Mouse (Mus musculus): ENCODE measurements around the gene Cnih2.
A peak's percentile ranks its signal among the peaks of the same experiment; 100 is the strongest.

Cnih2 gene

DNA sequence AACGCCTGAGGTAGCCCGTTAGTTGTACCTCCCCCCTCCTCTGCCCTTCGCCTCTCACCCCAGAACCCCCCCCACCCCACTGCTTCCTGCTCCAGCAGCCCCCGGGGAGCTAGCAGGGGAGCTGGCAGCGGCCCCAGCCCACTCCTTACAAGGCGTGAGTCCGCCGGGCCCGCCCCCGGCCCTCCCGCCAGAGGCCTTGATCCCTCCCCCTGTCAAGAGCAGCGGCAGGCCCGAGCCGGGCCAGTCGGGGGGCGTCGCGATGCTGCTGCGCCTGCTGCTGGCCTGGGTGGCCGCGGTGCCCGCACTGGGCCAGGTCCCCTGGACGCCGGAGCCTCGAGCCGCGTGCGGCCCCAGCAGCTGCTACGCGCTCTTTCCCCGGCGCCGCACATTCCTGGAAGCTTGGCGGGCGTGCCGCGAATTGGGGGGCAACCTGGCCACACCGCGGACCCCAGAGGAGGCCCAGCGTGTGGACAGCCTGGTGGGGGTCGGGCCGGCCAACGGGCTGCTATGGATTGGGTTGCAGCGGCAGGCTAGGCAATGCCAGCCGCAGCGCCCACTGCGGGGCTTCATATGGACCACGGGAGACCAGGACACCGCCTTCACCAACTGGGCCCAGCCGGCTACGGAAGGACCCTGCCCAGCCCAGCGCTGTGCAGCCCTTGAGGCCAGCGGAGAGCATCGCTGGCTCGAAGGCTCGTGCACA lies 30.3 kb downstream of the Cnih2 start, which contains the start of gene Cd248:
Cd248 (plus strand) TSS at position 212 of the 703 bp plus-strand sequence.
- DNase-seq (ENCODE audit: low read depth), result peak; percentile 44

DNA sequence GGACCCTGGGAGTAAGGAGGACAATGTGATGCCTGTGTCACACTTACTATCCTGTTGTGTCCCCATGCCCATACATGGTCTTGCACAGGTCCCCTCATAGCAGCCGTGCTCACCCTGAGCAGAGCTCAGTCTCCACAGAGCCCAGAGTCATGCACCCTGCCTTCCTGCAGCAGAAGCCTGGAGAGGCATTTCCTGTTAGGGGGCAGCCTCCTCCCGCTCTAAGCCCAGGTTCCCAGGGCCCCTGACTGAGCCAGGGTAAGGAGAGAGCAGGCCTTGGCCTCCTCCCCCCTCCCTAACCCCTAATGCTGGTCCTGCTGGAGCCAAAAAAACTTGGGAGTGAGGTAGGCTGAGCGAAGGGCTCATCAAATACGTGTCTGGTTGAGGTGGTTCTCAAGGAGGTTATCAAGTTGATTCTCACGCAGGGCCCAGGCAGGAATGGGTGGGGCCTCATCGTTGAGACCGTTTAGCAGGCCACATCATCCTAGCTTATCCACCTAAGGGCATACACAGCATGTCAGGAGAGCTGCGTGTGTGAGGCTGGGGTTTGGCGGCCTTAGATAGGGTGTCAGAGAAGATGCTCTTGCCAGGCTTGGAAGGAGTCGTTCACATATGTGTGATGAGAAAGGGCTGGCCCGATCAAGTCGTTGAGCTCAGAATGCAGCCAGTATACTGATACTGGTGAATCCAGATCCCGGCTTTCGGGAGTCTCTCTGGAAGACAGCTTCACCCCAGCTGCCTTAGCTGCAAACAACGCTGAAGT lies 31.1 kb downstream of the Cnih2 start:
- DNase-seq (ENCODE audit: low read depth), result peak; percentile 39

- no peak for DNase-seq (ENCODE audit: low read depth)
Observed at GRCm38 (mm10) chr19:5065104-5065503, 33.2 kb downstream of the Cnih2 start.

DNA sequence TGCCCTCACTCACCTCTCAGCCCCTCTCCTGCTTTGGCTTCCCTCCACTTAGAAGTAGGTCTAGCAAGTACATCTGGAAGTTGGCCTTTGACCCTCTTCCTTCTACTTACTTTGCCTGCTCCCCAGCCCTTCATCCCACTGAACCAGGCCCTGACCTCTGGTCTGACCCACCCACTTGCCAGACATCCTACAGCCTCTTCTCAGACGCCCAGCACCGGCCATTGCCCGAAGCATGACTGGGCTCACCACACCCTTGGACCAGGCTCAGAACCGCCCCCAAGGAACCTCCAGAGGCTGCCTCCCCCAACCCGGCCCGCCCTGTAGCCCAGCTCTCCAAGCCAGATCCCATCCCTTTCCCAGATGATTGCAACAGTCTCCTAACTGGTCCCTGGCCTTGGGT lies 35.9 kb downstream of the Cnih2 start:
- no peak for DNase-seq (ENCODE audit: low read depth)

- DNase-seq (ENCODE audit: low read depth), result no peak
Observed at GRCm38 (mm10) chr19:5062041-5062440, 36.3 kb downstream of the Cnih2 start.

- DNase-seq (ENCODE audit: low read depth), result no peak
Observed at GRCm38 (mm10) chr19:5060365-5061330, 37.7 kb downstream of the Cnih2 start.

DNA sequence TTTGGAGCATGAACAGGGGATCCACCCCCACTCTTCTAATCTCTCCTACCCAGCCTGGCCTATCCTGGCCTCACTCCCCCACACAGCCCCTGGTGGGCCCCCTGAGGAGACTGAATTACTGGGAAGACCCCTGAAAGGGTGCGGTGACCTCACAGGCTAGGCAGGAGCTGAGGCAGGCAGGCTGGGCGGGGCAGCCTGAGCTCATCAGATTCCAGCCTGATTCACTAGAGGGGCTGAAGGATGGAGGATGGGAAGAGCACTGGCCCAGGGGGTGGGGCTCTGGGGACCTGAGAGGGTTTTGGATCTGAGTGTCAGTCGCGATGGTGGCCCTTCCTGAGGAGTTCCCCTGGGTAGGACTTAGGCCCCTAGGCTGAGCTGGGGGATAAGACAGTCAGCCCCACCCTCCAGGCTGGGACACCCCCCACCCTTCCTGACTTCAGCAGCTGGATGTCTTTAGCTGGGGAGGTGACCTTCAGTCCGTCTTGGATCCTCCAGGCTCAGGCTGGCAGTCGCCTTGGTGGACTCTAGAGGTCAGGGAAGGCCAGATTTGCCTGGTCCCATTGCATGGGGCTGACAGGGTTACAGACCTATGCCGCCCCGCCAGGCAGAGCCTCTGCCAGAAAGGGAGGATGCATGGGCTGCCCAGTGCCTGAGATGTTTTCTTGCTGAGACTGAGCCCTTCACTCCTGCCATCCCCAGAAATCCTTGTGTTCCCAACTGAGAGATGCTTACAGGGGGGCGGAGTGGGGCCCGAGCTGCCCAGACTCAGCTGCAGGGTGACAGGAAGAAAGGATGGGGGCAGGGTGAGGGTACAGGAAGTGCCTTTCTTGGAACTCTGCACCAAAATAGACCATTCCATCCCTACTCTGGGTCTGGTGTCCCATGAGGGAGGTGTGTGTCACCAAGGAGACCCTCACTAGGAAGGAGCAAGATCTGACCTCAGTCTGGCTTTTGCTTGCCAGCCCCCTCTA lies 39.2 kb downstream of the Cnih2 start:
- DNase-seq (ENCODE audit: low read depth), result no peak

DNA sequence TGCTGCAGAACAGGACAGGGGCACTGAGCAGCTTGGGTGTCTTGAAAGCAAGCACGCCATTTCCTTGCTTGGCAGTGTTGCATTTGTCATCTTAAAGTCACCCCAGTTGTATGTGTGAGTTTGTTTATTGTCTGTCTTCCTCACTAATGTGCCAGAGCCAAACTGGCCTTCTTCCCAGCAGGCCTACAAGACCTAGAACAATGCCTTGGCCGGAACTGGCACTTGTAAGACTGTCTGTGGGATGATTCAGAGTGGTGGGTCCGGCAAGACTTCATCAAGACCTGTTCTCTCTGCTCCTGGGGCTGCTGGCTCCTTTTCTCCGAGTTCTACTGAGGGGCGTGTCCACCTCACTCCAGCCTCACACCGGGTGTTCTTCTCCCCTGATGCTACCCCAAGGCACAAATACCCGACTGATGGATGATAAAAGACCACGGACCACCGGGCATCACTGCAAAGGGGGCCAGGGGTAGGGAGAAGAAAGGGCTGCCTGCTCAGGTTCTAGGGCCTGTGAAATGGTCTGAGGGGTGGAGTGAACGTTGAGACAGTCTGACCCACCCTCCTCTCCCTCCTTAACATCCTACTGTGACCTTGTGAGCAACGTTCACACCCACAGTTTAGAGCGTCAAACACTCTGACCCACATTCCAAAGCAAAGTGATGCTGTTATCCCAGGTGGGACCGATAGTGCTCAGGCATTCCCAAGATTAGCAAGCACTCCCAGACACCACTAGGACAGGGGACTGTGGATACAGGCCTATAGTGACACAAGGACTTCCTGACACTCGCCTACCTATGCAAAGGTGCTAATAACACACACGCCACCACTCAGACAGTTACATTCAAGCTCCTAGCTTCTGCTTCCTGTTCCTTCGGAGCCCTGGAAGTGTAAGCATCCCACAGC lies 40.2 kb downstream of the Cnih2 start:
- DNase-seq (ENCODE audit: low read depth), result no peak

GRCm38 (mm10) chr19:5056251-5056650 lies 42.1 kb downstream of the Cnih2 start:
- peak; percentile 62 for DNase-seq (ENCODE audit: low read depth)

DNA sequence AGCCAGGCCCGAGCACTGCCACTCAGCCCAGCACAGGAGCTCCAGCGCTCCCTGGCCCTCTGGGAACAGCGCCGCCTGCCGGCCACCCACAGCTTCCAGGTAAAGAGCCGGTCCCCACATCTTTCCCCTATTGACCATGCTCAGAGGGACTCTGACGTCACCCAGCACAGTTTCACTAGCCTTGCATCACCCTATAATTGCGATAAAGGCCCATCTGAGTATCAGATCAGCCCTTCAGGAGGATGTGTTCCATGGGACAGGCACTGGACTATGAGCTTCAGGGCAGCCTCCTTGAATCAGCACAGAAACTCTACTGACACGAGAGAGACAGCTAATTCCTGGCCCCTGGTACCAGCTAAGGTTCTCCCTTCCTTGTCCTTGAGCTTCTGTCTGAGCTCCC lies 44.4 kb downstream of the Cnih2 start:
- peak; percentile 71 for DNase-seq (ENCODE audit: low read depth)

DNA sequence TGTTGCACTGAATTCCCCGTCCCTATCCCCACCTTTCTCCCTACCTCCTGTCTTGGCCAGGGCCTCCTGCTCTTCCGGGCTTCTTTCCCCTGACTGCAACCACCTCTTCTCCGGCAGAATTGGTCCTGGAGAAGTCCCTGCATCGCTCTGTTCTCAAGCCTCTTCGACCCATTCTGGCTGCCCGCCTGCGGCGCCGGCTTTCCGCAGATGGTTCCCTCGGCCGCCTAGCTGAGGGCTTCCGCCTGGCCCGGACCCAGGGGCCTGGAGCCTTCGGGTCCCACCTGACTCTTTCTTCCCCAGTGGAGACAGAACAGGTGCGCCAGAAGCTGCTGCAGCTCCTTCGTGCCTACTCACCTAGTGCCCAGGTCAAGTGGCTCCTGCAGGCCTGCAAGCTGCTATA lies 45.5 kb downstream of the Cnih2 start:
- no peak for DNase-seq (ENCODE audit: low read depth)

DNA sequence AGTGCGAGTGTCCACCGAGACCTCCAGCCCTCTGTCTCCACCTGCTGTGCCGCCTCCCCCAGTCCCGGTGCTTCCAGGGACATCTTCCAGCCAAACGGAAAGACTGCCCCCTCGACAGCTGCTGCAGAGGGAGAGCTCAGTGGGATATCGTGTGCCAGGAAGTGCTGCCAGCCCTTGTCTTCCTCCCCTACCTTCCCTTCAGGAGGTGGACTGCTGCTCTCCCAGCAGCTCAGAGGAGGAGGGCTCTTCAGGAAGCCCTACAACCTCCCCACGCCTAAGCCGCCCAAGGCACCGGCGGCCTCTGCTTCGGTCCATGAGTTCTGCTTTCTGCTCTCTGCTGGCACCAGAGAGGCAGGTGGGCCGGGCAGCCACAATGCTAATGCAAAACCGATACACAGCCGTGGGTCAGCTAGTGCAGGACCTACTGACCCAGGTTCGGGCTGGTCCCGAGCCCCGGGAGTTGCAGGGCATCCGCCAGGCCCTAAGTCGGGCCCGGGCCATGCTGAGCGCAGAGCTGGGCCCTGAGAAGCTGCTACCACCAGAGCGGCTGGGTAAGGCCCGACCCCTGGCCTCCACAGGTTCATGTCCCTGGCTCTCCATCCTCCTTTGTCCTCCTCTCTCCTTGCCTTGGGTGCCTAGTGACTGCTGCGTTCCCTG lies 46.0 kb downstream of the Cnih2 start:
- no peak for DNase-seq (ENCODE audit: low read depth)

- no peak for DNase-seq (ENCODE audit: low read depth)
Observed at GRCm38 (mm10) chr19:5051515-5051914, 46.8 kb downstream of the Cnih2 start.

GRCm38 (mm10) chr19:5051031-5051430 lies 47.3 kb downstream of the Cnih2 start:
- DNase-seq (ENCODE audit: low read depth), result no peak

- peak; percentile 81 for DNase-seq (ENCODE audit: low read depth)
Observed at GRCm38 (mm10) chr19:5050047-5050905, 48.0 kb downstream of the Cnih2 start, which contains the start of gene Rin1. Gene Rin1, plus strand, starts transcription at chr19:5050481.

GRCm38 (mm10) chr19:5049325-5049724 lies 49.0 kb downstream of the Cnih2 start:
- DNase-seq (ENCODE audit: low read depth), result no peak

DNA sequence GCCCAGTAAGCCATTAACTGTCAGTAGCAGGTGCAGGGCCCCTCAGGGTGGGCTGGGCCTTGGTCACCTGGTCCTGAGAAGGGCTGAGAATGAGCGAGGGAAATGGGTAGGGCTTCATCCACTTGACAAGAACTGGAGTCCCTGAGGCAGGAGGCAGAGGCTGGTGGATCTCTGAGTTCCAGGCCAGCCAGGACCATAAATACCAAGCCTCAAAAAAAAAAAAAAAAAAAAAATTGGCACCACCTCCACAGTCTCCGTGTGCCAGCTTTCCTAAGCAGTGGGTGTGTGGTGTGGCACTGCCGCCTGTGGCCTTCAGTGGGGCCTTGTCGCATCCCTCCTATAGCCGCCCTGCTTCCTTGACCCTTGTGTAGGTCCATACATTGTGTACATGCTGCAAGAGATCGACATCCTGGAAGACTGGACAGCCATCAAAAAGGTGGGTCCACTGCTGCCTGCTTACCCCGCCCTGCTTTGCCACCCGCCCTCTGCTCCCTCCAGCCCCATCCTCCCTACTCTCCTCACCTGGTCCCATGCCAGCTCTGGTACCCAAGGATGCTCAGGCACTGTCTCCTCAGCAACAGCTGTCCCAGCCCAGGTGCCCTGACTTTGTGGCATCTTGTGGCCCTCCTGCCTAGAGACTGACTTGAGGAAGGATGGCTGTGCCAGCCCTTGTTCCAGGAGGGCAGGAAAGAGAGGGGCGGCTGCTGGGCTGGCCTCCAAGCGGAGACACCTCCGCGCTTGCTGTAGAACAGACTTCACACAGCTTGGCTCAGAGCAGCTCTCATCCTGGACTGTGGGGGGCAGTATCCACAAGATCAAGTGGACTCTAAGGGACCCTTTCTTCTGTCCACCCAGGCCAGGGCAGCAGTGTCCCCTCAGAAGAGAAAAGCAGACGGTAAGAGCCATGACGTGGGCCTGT lies 49.9 kb downstream of the Cnih2 start:
- no peak for DNase-seq (ENCODE audit: low read depth)

Data from induced T-regulatory cell, adult 2 months (primary cell).